Mouse (Mus musculus): ENCODE data around the gene Mrgpre. TPM values are rescaled to one million over a fixed set of nuclear protein-coding genes. Genes with fewer than 3 reads are reported as not detected.

Gene Mrgpre
- polyA plus RNA-seq, 1 experiment from 2014 or later = 2.3 TPM

GRCm38 (mm10) chr7:143748041-143748868 lies 36.0 kb downstream of the Mrgpre start:
- H3K27ac ChIP-seq (replicated peaks in 1 of 2; ENCODE audit: control insufficient read depth in 1 of 2, insufficient read depth in 1 of 2, low read depth in 2 of 2, low read length in 2 of 2) = no peak overlapping the region; a peak in 1 of 4 replicates
- H3K36me3 ChIP-seq (ENCODE audit: control insufficient read depth, insufficient read depth, low read length) = no peaks in the 10 kb centered on the region
- no peaks in the 10 kb centered on the region for H3K9me3 ChIP-seq (ENCODE audit: control insufficient read depth, low read length)
- no peaks in the 10 kb centered on the region for H3K27me3 ChIP-seq (ENCODE audit: control insufficient read depth, insufficient read depth, low read length)
- peak overlapping the region; percentile 27; the same call in 1 of the 2 replicates for H3K9ac ChIP-seq (ENCODE audit: low read length)
- peak overlapping the region; percentile 59 for H3K4me2 ChIP-seq (ENCODE audit: low read length)
- peaks cover 11 to 14% of the 10 kb centered on the region in 2 experiments; a peak in 3 of 4 replicates for H3K4me1 ChIP-seq (ENCODE audit: control insufficient read depth in 2 of 2, insufficient read depth in 2 of 2, low read length in 2 of 2)
- WGBS = 4% methylated on average over 16 of the region's 16 CpGs
- peak overlapping the region in 1 of 2 experiments; percentile 15; a peak in 1 of 4 replicates for H3K4me3 ChIP-seq (ENCODE audit: control insufficient read depth in 1 of 2, insufficient read depth in 1 of 2, low read depth in 1 of 2, low read length in 2 of 2)
- ATAC-seq (ENCODE audit: insufficient number of reproducible peaks, insufficient read depth, low FRiP score, low read depth) = peak; percentile 82

- 10% methylated on average over 2 of the region's 2 CpGs for WGBS
- ATAC-seq (ENCODE audit: insufficient number of reproducible peaks, insufficient read depth, low FRiP score, low read depth) = no peak
- no peaks in the 10 kb centered on the region for H3K9me3 ChIP-seq (ENCODE audit: control insufficient read depth, low read length)
- H3K27ac ChIP-seq (replicated peaks in 1 of 2; ENCODE audit: control insufficient read depth in 1 of 2, insufficient read depth in 1 of 2, low read depth in 2 of 2, low read length in 2 of 2) = peak overlapping the region in 1 of 2 experiments; percentile 92; a peak in 2 of 4 replicates
- peak overlapping the region; percentile 94 for H3K4me2 ChIP-seq (ENCODE audit: low read length)
- H3K36me3 ChIP-seq (ENCODE audit: control insufficient read depth, insufficient read depth, low read length) = no peaks in the 10 kb centered on the region
- peak overlapping the region; percentile 98 for H3K9ac ChIP-seq (ENCODE audit: low read length)
- H3K27me3 ChIP-seq (ENCODE audit: control insufficient read depth, insufficient read depth, low read length) = no peaks in the 10 kb centered on the region
- peak overlapping the region; percentile 66 to 93 for H3K4me3 ChIP-seq (ENCODE audit: control insufficient read depth in 1 of 2, insufficient read depth in 1 of 2, low read depth in 1 of 2, low read length in 2 of 2)
- H3K4me1 ChIP-seq (ENCODE audit: control insufficient read depth in 2 of 2, insufficient read depth in 2 of 2, low read length in 2 of 2) = peaks cover 28 to 34% of the 10 kb centered on the region in 2 experiments
Measured at GRCm38 (mm10) chr7:143740653-143741052, 43.6 kb downstream of the Mrgpre start.

GRCm38 (mm10) chr7:143739511-143740461 lies 44.5 kb downstream of the Mrgpre start:
- Histone ChIP-seq H3K4me1 (ENCODE audit: control insufficient read depth in 2 of 2, insufficient read depth in 2 of 2, low read length in 2 of 2) (peaks cover 28 to 34% of the 10 kb centered on the region in 2 experiments), H3K4me3 (ENCODE audit: control insufficient read depth in 1 of 2, insufficient read depth in 1 of 2, low read depth in 1 of 2, low read length in 2 of 2) (peak overlapping the region; percentile 66 to 93), H3K27me3 (ENCODE audit: control insufficient read depth, insufficient read depth, low read length) (no peaks in the 10 kb centered on the region), H3K9me3 (ENCODE audit: control insufficient read depth, low read length) (no peaks in the 10 kb centered on the region), H3K27ac (replicated peaks in 1 of 2; ENCODE audit: control insufficient read depth in 1 of 2, insufficient read depth in 1 of 2, low read depth in 2 of 2, low read length in 2 of 2) (peak overlapping the region; percentile 64 to 92), H3K9ac (ENCODE audit: low read length) (peak overlapping the region; percentile 98), H3K36me3 (ENCODE audit: control insufficient read depth, insufficient read depth, low read length) (peaks cover 1% of the 10 kb centered on the region; the same call in 1 of the 2 replicates), H3K4me2 (ENCODE audit: low read length) (peak overlapping the region; percentile 94)
- peak; percentile 88 for ATAC-seq (ENCODE audit: insufficient number of reproducible peaks, insufficient read depth, low FRiP score, low read depth)
- 1% methylated on average over 37 of the region's 38 CpGs for WGBS

- H3K27me3 ChIP-seq (ENCODE audit: control insufficient read depth, insufficient read depth, low read length) = no peaks in the 10 kb centered on the region
- H3K27ac ChIP-seq (replicated peaks in 1 of 2; ENCODE audit: control insufficient read depth in 1 of 2, insufficient read depth in 1 of 2, low read depth in 2 of 2, low read length in 2 of 2) = peak overlapping the region; percentile 64 to 92
- H3K4me1 ChIP-seq (ENCODE audit: control insufficient read depth in 2 of 2, insufficient read depth in 2 of 2, low read length in 2 of 2) = peaks cover 28 to 43% of the 10 kb centered on the region in 2 experiments
- H3K9ac ChIP-seq (ENCODE audit: low read length) = peak overlapping the region; percentile 98
- H3K36me3 ChIP-seq (ENCODE audit: control insufficient read depth, insufficient read depth, low read length) = peaks cover 12% of the 10 kb centered on the region; the same call in 1 of the 2 replicates
- peak; percentile 36; the same call in 1 of the 2 replicates for ATAC-seq (ENCODE audit: insufficient number of reproducible peaks, insufficient read depth, low FRiP score, low read depth)
- no peaks in the 10 kb centered on the region for H3K9me3 ChIP-seq (ENCODE audit: control insufficient read depth, low read length)
- peak overlapping the region; percentile 66 to 93 for H3K4me3 ChIP-seq (ENCODE audit: control insufficient read depth in 1 of 2, insufficient read depth in 1 of 2, low read depth in 1 of 2, low read length in 2 of 2)
- 4% methylated on average over 5 of the region's 5 CpGs for WGBS
- peak overlapping the region; percentile 94 for H3K4me2 ChIP-seq (ENCODE audit: low read length)
Measured at GRCm38 (mm10) chr7:143738601-143739006, 45.7 kb downstream of the Mrgpre start.

- peak overlapping the region; percentile 94 for H3K4me2 ChIP-seq (ENCODE audit: low read length)
- H3K27ac ChIP-seq (replicated peaks in 1 of 2; ENCODE audit: control insufficient read depth in 1 of 2, insufficient read depth in 1 of 2, low read depth in 2 of 2, low read length in 2 of 2) = peak overlapping the region; percentile 64 to 92
- H3K27me3 ChIP-seq (ENCODE audit: control insufficient read depth, insufficient read depth, low read length) = no peaks in the 10 kb centered on the region
- WGBS = 47% methylated on average over 6 of the region's 6 CpGs
- H3K4me3 ChIP-seq (ENCODE audit: control insufficient read depth in 1 of 2, insufficient read depth in 1 of 2, low read depth in 1 of 2, low read length in 2 of 2) = peak overlapping the region; percentile 66 to 93
- no peak for ATAC-seq (ENCODE audit: insufficient number of reproducible peaks, insufficient read depth, low FRiP score, low read depth)
- peaks cover 28 to 46% of the 10 kb centered on the region in 2 experiments for H3K4me1 ChIP-seq (ENCODE audit: control insufficient read depth in 2 of 2, insufficient read depth in 2 of 2, low read length in 2 of 2)
- H3K9me3 ChIP-seq (ENCODE audit: control insufficient read depth, low read length) = no peaks in the 10 kb centered on the region
- peak overlapping the region; percentile 98 for H3K9ac ChIP-seq (ENCODE audit: low read length)
- H3K36me3 ChIP-seq (ENCODE audit: control insufficient read depth, insufficient read depth, low read length) = peaks cover 14% of the 10 kb centered on the region; the same call in 1 of the 2 replicates
Measured at GRCm38 (mm10) chr7:143738194-143738593, 46.1 kb downstream of the Mrgpre start.

GRCm38 (mm10) chr7:143733746-143734145 lies 50.6 kb downstream of the Mrgpre start:
- ATAC-seq (ENCODE audit: insufficient number of reproducible peaks, insufficient read depth, low FRiP score, low read depth) = no peak
- no peak overlapping the region for H3K27ac ChIP-seq (replicated peaks in 1 of 2; ENCODE audit: control insufficient read depth in 1 of 2, insufficient read depth in 1 of 2, low read depth in 2 of 2, low read length in 2 of 2)
- no peaks in the 10 kb centered on the region for H3K27me3 ChIP-seq (ENCODE audit: control insufficient read depth, insufficient read depth, low read length)
- H3K9me3 ChIP-seq (ENCODE audit: control insufficient read depth, low read length) = no peaks in the 10 kb centered on the region
- H3K4me1 ChIP-seq (ENCODE audit: control insufficient read depth in 2 of 2, insufficient read depth in 2 of 2, low read length in 2 of 2) = peaks cover 24 to 46% of the 10 kb centered on the region in 2 experiments
- no peak overlapping the region for H3K4me2 ChIP-seq (ENCODE audit: low read length)
- H3K36me3 ChIP-seq (ENCODE audit: control insufficient read depth, insufficient read depth, low read length) = peaks cover 15% of the 10 kb centered on the region; the same call in 1 of the 2 replicates
- 55% methylated on average over 4 of the region's 4 CpGs for WGBS
- peak overlapping the region; percentile 41; the same call in 1 of the 2 replicates for H3K9ac ChIP-seq (ENCODE audit: low read length)
- H3K4me3 ChIP-seq (ENCODE audit: control insufficient read depth in 1 of 2, insufficient read depth in 1 of 2, low read depth in 1 of 2, low read length in 2 of 2) = no peak overlapping the region

GRCm38 (mm10) chr7:143729886-143730285 lies 54.4 kb downstream of the Mrgpre start:
- Histone ChIP-seq H3K4me1 (ENCODE audit: control insufficient read depth in 2 of 2, insufficient read depth in 2 of 2, low read length in 2 of 2) (peaks cover 12 to 39% of the 10 kb centered on the region in 2 experiments), H3K9me3 (ENCODE audit: control insufficient read depth, low read length) (no peaks in the 10 kb centered on the region), H3K27me3 (ENCODE audit: control insufficient read depth, insufficient read depth, low read length) (no peaks in the 10 kb centered on the region), H3K4me3 (ENCODE audit: control insufficient read depth in 1 of 2, insufficient read depth in 1 of 2, low read depth in 1 of 2, low read length in 2 of 2) (no peak overlapping the region), H3K36me3 (ENCODE audit: control insufficient read depth, insufficient read depth, low read length) (peaks cover 22% of the 10 kb centered on the region; the same call in 1 of the 2 replicates), H3K9ac (ENCODE audit: low read length) (no peak overlapping the region), H3K27ac (replicated peaks in 1 of 2; ENCODE audit: control insufficient read depth in 1 of 2, insufficient read depth in 1 of 2, low read depth in 2 of 2, low read length in 2 of 2) (no peak overlapping the region), H3K4me2 (ENCODE audit: low read length) (no peak overlapping the region)
- no peak for ATAC-seq (ENCODE audit: insufficient number of reproducible peaks, insufficient read depth, low FRiP score, low read depth)
- WGBS = 66% methylated on average over 10 of the region's 10 CpGs

Measured in heart, embryonic 14.5 days (tissue).